Mouse (Mus musculus) cerebral cortex, adult 2 months (tissue): ENCODE data around the gene Kcnv2.

Experiments
- WGBS: fragments of 180-500 bp; shearing (Covaris S2); methylation state at CpG from one replicate; pipeline ENCODE4 v1.1.7; 2018; 5-methylcytosine and 5-hydroxymethylcytosine counted together

The Kcnv2 gene

GRCm38 (mm10) chr19:27366113-27366746, 43.8 kb downstream of the Kcnv2 start:
- WGBS = 92% methylated on average over 10 of the region's 10 CpGs

GRCm38 (mm10) chr19:27369461-27370135, 47.2 kb downstream of the Kcnv2 start:
- 51% methylated on average over 3 of the region's 3 CpGs for WGBS

- WGBS = 65% methylated on average over 2 of the region's 2 CpGs
These were observed 47.8 kb downstream of the Kcnv2 start for GRCm38 (mm10) chr19:27370174-27370573.

- 89% methylated on average over 2 of the region's 2 CpGs for WGBS
These were observed 48.4 kb downstream of the Kcnv2 start for GRCm38 (mm10) chr19:27370784-27371183.

- 90% methylated on average over 2 of the region's 2 CpGs for WGBS
These were observed 57.5 kb downstream of the Kcnv2 start for GRCm38 (mm10) chr19:27379712-27380401.

DNA sequence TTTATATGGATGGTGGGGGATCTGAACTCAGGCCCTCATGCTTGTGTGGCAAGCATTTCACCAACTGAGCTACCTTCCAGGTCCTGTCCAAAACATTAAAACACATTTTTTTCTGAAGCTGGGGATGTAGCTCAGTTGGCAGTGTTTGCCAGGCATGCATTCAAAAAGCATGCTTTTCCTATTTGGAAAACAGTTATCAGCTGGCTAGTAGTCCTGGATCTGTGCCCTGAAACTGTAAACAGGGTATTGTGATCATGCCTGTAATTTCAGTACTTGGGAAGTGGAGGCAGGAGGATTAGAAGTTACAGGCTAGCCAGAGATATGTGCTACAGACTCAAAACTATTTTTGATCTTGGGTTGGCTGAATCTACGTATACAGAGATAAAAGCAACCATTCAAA, 59.7 kb downstream of the Kcnv2 start:
- WGBS = 49% methylated on average over 1 of the region's 1 CpGs

DNA sequence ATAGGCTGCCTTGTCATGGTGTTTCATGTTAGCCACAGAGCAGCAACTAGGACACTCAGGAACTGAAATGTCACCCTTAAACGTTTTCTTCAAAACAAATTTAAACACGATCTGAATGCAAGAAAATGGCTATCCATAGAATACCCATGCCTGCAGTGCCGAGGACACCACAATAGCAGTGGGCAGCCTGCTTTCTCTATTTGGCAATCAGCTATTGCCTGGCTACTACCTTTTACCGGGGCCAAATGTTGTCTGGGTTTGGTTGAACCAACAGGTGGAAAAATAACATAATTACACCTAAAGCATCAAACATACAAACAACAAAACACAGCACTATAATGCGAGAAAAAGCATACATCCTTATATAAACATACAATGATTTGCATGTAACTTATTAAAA, 60.9 kb downstream of the Kcnv2 start:
- WGBS = 76% methylated on average over 5 of the region's 5 CpGs
